Mouse (Mus musculus) liver, embryonic 16.5 days (tissue): Measurements from ENCODE around the gene A830005F24Rik. TPM values are rescaled to one million over a fixed set of nuclear protein-coding genes. Genes with fewer than 3 reads are reported as not detected.

Source experiments
- ATAC-seq: fragments of 200-750 bp; cut with Nextera tagmentation; 2 replicates; pipeline ENCODE4 v1.8.0; 2017; ENCODE audit warnings: low read depth, mild to moderate bottlenecking, moderate number of reproducible peaks, moderate library complexity
- H3K27ac ChIP-seq: fragments of 300-500 bp; sonication (generic); 2 replicates; pipeline ENCODE4 v1.5.1; 2014; ENCODE audit warnings: mild to moderate bottlenecking, low read length
- H3K27me3 ChIP-seq: fragments of 300-500 bp; sonication (generic); 2 replicates; pipeline ENCODE4 v1.6.1; 2014; ENCODE audit warnings: low read depth, low read length, mixed read lengths; ENCODE audit not compliant: control insufficient read depth, insufficient read depth
- H3K36me3 ChIP-seq: fragments of 300-500 bp; sonication (generic); 2 replicates; pipeline ENCODE4 v1.6.1; 2014; ENCODE audit warnings: mild to moderate bottlenecking; ENCODE audit not compliant: control insufficient read depth, insufficient read depth
- H3K4me1 ChIP-seq: fragments of 300-500 bp; sonication (generic); 2 replicates; pipeline ENCODE4 v1.6.1; 2014; ENCODE audit warnings: low read depth, low read length, mixed read lengths; ENCODE audit not compliant: control insufficient read depth
- H3K4me2 ChIP-seq: fragments of 300-500 bp; sonication (generic); 2 replicates; pipeline ENCODE4 v1.6.1; 2014; ENCODE audit warnings: low read depth, low read length, mixed read lengths
- H3K4me3 ChIP-seq: fragments of 300-500 bp; sonication (generic); 2 replicates; pipeline ENCODE4 v1.5.1; 2014; ENCODE audit warnings: low read depth, mild to moderate bottlenecking, low read length
- H3K9ac ChIP-seq: fragments of 300-500 bp; sonication (generic); 2 replicates; pipeline ENCODE4 v1.6.1; 2014; ENCODE audit warnings: low read depth, low read length
- H3K9me3 ChIP-seq: fragments of 300-500 bp; sonication (generic); replicated peaks from 2 replicates; pipeline ENCODE4 v1.6.1; 2016; ENCODE audit warnings: low read length; ENCODE audit not compliant: control insufficient read depth
- WGBS: fragments of 180-500 bp; shearing (Covaris S2); extraction: QIAGEN DNeasy Blood & Tissue Kit; methylation state at CpG from one replicate; pipeline ENCODE4 v1.1.7; 2014; ENCODE audit not compliant: insufficient replicate concordance; 5-methylcytosine and 5-hydroxymethylcytosine counted together
- microRNA counts: library from miRNA; unstranded; fragments of <30 nt; microRNA quantifications from one replicate; lab custom pipeline; 2016
- microRNA-seq: library from miRNA; unstranded; fragments of <30 nt; microRNA quantifications from one replicate; pipeline ENCODE4, GENCODE M21; 2016
- polyA plus RNA-seq: library from polyadenylated mRNA; unstranded; fragments of >200 nt; fragmentation: Nextera tagmentation; extraction: Ambion mirVana; gene quantifications from 2 replicates; pipeline ENCODE4 v1.2.1, GENCODE M21; 2015

A830005F24Rik gene
- polyA plus RNA-seq, 1 experiment from 2014 or later: 0.22 TPM

- ATAC-seq: peak; percentile 37; the same call in 1 of the 2 replicates
- Histone ChIP-seq H3K27me3 (no peaks in the 10 kb centered on the region), H3K4me2 (no peak overlapping the region), H3K9me3 (no peaks in the 10 kb centered on the region), H3K36me3 (no peaks in the 10 kb centered on the region), H3K9ac (no peak overlapping the region), H3K27ac (no peak overlapping the region), H3K4me3 (no peak overlapping the region), H3K4me1 (no peaks in the 10 kb centered on the region; the same call in 1 of the 2 replicates)
- 55% methylated on average over 21 of the region's 21 CpGs for WGBS
Measured at GRCm38 (mm10) chr13:48552181-48553090, 39.1 kb downstream of the A830005F24Rik start.

GRCm38 (mm10) chr13:48553511-48553910, 40.1 kb downstream of the A830005F24Rik start:
- H3K27ac ChIP-seq: no peak overlapping the region
- H3K36me3 ChIP-seq: no peaks in the 10 kb centered on the region
- H3K4me1 ChIP-seq: no peaks in the 10 kb centered on the region; the same call in 1 of the 2 replicates
- no peak overlapping the region for H3K4me3 ChIP-seq
- no peak overlapping the region for H3K9ac ChIP-seq
- no peaks in the 10 kb centered on the region for H3K9me3 ChIP-seq
- no peak overlapping the region for H3K4me2 ChIP-seq
- no peak for ATAC-seq
- no peaks in the 10 kb centered on the region for H3K27me3 ChIP-seq
- 58% methylated on average over 5 of the region's 5 CpGs for WGBS

- ATAC-seq: no peak
- WGBS: 36% methylated on average over 1 of the region's 1 CpGs
Measured at GRCm38 (mm10) chr13:48554552-48554951, 41.2 kb downstream of the A830005F24Rik start.

GRCm38 (mm10) chr13:48555976-48556375, 42.6 kb downstream of the A830005F24Rik start:
- H3K4me3 ChIP-seq: no peak overlapping the region
- H3K9ac ChIP-seq: no peak overlapping the region
- no peaks in the 10 kb centered on the region; the same call in 1 of the 2 replicates for H3K4me1 ChIP-seq
- ATAC-seq: no peak
- 24% methylated on average over 1 of the region's 1 CpGs for WGBS
- no peaks in the 10 kb centered on the region for H3K9me3 ChIP-seq
- H3K27me3 ChIP-seq: no peaks in the 10 kb centered on the region
- H3K27ac ChIP-seq: no peak overlapping the region
- H3K36me3 ChIP-seq: no peaks in the 10 kb centered on the region
- no peak overlapping the region for H3K4me2 ChIP-seq

More at GRCm38 (mm10) chr13:48554552-48554951, 41.2 kb downstream of the A830005F24Rik start:
- Histone ChIP-seq H3K27me3 (no peaks in the 10 kb centered on the region), H3K4me1 (no peaks in the 10 kb centered on the region; the same call in 1 of the 2 replicates), H3K4me2 (no peak overlapping the region), H3K9ac (no peak overlapping the region), H3K27ac (no peak overlapping the region), H3K4me3 (no peak overlapping the region), H3K9me3 (no peaks in the 10 kb centered on the region), H3K36me3 (no peaks in the 10 kb centered on the region)

GRCm38 (mm10) chr13:48561481-48561880, 48.1 kb downstream of the A830005F24Rik start:
- Histone ChIP-seq H3K4me2 (no peak overlapping the region), H3K4me3 (no peak overlapping the region), H3K27me3 (no peaks in the 10 kb centered on the region), H3K36me3 (no peaks in the 10 kb centered on the region), H3K27ac (no peak overlapping the region), H3K9ac (no peak overlapping the region), H3K9me3 (0 out of 2 replicates have a peak, but pooled peaks cover 3% of the 10 kb centered on the region), H3K4me1 (no peaks in the 10 kb centered on the region)
- 68% methylated on average over 2 of the region's 2 CpGs for WGBS
- no peak for ATAC-seq

GRCm38 (mm10) chr13:48562336-48562735, 49.0 kb downstream of the A830005F24Rik start:
- Histone ChIP-seq H3K27ac (no peak overlapping the region), H3K27me3 (no peaks in the 10 kb centered on the region), H3K4me2 (no peak overlapping the region), H3K4me1 (no peaks in the 10 kb centered on the region), H3K9me3 (0 out of 2 replicates have a peak, but pooled peaks cover 3% of the 10 kb centered on the region), H3K9ac (no peak overlapping the region), H3K36me3 (no peaks in the 10 kb centered on the region), H3K4me3 (no peak overlapping the region)
- 73% methylated on average over 5 of the region's 5 CpGs for WGBS
- no peak for ATAC-seq

MicroRNAs within 50 kb of the gene (microRNA counts, 519-probe panel; counts per million panel counts)
- microRNA mmu-let-7a (lab: Ali Mortazavi, UCI): 4,036 counts per million, percentile 96 among the panel's probes with 10 or more counts
- 3,867 counts per million, percentile 95 among the panel's probes with 10 or more counts for microRNA mmu-let-7d (lab: Ali Mortazavi, UCI)
- microRNA mmu-let-7f (lab: Ali Mortazavi, UCI): 3,401 counts per million, percentile 90 among the panel's probes with 10 or more counts

Small RNA genes lying within 50 kb of the gene (microRNA-seq; reads per million reads assigned to microRNA genes)
- gene Gm24111 (not detected), gene Mirlet7a-1 (285 reads per million, percentile 64 among the genes with 10 or more reads in this experiment), gene Mirlet7d (11,334 reads per million, percentile 93 among the genes with 10 or more reads in this experiment), gene Mirlet7f-1 (not detected)

Other genes starting within 250 kb of the A830005F24Rik start
- 0.90 and 1.1 TPM in 2 replicates for gene Zfp169, start 119 bp upstream of the A830005F24Rik start, polyA plus RNA-seq
- gene Ptpdc1, start 112.1 kb downstream of the A830005F24Rik start, polyA plus RNA-seq: 0.33 and 0.64 TPM in 2 replicates
- 0.19 TPM in 2 replicates for gene Barx1, start 149.4 kb downstream of the A830005F24Rik start, polyA plus RNA-seq